Mouse (Mus musculus) cerebellum, adult 9-11 months (tissue): Measurements from ENCODE around the gene Abca2.

Experiments
- DNase-seq: peaks from one replicate; pipeline ENCODE4 v3.0.0; 2022

Gene Abca2

DNA sequence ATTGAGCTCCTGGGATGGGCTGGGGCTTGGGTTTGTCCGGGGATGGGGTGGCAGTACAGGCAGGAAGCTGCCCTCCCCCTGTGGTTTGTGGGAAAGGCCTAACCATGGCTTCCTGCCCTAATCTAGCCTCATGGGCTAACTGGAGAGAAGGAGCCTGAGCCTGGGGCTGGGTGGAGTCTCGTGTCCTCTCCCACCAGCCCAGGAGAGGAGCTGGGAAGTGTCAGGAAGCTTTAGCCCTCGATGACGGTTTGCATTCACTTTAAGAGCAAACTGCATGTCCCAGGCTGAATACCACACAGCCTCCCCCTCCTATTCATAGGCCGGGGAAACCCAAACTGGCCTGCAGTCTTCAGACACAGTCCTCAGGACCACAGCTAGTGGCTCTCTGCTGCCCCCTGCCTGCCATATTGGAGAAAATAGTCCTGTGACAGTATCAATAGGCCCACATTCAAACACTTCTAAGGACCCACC is 1.7 kb upstream of the Abca2 start:
- DNase-seq, result peak; percentile 78

GRCm38 (mm10) chr2:25427256-25427655 is 1.2 kb upstream of the Abca2 start:
- DNase-seq, result peak; percentile 58

GRCm38 (mm10) chr2:25429435-25430180 is 1.1 kb downstream of the Abca2 start:
- DNase-seq, result peak; percentile 84

DNA sequence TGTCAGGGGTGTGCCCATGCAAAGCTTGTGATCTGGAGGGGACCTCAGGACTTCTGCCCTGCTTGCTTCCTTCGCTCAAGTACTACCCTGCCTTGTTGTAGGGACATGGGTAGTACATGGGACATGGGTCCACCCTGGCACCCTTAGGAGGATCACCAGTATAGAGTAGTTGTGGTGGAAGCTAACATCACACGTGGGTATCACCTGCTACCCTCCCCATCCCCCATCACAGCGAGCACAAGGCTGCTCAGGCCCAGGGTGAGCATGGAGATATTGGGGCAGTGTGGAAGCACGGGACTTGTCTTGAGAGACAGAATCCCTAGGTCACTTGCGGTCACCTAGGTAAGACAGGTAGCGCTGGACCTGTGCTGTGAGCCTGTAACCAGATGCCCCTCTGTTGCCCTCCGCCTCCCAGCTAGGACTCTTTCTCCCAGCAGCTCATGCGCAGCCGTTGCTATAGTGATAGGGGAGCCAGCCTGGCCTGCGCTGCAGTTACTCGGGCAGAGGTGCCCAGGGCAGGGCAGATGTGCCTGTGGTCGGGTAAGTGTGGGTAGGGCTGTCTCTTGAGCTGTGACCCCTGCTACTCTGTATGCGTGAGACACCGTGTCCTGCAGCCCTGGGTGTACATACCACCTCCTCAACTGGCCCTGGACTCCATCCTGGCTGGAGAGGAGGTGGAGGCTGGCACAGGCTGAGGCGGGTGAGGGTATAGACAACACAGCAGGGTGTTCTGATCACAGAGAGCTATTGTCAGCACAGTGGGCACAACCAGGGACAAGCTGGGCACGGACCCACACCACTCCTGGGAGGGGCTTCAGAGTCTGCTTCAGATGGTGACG is 2.1 kb downstream of the Abca2 start:
- DNase-seq, result peak; percentile 75

- peak; percentile 67 for DNase-seq
Measured at GRCm38 (mm10) chr2:25431308-25431855, 2.9 kb downstream of the Abca2 start.

DNA sequence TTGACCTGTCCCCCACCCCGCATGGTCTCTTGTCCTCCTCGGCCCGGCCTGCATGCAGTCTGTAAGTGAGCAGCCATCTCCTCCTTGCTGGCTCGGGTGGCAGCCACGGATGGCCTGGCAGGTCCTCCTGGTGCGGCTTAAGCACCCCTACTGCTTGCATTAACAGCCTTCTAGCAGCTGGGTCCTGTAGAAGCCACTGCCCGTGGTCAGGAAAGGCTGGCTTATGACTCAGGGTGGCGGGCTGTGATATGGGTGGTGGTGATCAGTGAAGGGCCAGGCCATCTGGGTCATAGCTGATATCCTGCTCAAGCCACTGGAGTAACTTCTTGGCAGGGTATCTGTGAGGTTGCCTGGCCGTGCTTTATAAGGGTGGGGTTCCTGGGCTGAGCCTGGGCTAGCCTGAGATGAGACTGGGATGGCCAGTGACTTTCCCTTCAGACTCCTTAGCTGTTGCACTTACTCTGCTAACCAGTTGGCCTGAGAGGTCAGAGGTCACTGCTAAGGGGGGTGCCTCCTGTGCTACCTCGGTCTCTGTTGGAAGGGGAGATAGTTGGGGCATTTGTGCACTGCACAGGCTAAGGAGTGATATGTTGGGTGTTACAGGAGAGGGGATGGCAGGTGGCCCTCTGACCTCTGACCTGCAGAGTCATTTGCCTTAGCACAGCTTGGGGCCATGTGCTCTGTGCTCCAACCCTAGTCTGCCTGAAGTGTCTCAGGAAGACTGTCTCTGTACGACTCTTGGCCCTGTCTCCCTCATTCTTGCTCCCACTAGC is 4.0 kb downstream of the Abca2 start:
- DNase-seq, result peak; percentile 70

DNA sequence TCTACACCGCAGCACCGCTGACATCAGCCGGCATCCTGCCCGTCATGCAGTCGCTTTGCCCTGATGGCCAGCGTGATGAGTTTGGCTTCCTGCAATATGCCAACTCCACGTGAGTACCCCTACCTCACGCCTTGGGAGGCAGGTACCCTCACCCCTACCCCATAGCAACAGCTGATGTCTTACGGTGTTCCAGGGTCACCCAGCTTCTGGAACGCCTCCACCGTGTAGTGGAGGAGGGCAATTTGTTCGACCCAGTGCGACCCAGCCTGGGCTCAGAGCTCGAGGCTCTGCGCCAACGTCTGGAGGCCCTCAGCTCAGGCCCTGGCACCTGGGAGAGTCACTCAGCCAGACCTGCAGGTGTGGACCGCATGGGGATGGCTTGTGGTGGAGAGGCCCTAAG is 4.6 kb downstream of the Abca2 start:
- DNase-seq, result peak; percentile 70

DNA sequence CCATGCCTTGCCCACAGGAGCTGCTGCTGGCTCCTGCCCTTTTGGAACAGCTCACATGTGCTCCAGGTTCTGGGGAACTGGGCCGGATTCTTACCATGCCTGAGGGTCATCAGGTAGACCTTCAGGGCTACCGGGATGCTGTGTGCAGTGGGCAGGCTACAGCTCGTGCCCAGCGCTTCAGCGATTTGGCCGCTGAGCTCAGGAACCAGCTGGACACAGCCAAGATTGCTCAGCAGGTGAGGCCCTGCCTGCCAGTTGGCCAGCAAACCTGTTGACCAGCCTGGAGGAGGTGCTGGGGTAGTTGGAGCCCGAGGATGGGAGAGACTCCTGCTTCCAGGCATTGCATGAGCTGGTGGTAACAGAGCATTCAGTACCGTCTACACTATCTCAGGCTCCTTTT is 5.8 kb downstream of the Abca2 start:
- DNase-seq, result peak; percentile 98

- peak; percentile 60 for DNase-seq
Measured at GRCm38 (mm10) chr2:25436286-25436820, 7.8 kb downstream of the Abca2 start.

DNA sequence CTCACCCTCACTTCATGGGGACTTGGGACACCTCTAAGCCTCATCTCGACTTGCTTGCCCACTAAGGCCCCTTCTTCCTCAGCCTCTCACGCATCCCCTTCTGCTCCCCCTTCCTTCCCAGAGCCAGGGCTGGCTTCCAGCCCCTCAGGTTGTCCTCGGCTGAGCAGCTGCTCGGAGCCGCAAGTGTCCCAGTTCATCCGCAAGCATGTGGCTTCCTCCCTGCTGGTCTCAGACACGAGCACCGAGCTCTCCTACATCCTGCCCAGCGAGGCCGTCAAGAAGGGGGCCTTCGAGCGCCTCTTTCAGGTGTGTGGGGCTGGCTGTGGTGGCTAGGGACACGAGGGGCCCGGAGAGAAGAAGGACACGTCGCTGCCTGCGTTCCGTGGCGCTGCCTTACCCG is 12.6 kb downstream of the Abca2 start:
- peak; percentile 61 for DNase-seq

DNA sequence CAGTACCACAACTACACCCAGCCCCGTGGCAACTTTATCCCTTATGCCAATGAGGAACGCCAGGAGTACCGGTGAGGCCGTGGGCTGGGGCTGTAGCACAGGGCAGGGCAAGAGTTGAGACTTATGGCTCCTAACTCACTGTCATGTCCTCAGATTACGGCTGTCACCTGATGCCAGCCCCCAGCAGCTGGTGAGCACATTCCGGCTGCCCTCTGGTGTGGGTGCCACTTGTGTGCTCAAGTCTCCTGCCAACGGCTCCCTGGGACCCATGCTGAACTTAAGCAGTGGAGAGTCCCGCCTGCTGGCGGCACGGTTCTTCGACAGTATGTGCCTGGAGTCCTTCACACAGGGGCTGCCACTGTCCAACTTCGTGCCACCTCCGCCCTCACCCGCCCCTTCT is 14.2 kb downstream of the Abca2 start:
- DNase-seq, result peak; percentile 37

DNA sequence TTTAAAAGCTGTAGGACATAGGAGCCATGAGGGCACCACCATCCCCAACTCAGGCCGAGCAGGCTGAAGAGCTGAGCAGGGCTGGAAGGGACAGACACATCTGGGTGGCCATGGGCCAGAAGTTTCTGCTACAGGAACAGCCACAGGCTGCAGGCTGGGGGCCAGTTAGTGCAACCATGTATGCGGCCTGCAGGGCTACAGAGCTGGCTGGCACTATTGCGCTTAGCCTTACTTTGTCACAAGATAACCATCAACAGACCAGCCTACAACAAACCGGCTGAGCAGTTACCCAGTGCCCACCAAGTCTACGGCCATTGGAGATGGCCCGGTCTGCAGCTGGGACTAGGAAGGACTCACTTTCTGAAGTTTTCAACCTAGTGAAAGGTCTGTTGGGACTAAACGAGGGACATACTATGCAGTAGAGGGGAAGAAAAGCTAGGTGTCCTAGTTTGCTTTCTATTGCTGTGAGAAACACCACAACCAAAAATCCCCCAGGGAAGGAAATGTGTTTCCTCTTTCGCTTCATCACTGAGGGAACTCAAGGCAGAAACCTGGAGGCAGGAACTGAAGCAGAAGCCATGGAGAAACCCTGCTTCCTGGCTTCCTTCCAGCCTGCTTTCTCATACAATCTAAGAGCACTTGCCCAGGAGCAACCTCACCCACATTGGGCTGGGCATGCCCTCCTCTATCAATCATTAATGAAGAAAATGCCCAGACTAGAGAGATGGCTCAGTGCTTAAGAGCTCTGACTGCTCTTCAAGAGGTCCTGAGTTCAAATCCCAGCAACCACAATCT is 22.5 kb downstream of the Abca2 start:
- no peak for DNase-seq

DNA sequence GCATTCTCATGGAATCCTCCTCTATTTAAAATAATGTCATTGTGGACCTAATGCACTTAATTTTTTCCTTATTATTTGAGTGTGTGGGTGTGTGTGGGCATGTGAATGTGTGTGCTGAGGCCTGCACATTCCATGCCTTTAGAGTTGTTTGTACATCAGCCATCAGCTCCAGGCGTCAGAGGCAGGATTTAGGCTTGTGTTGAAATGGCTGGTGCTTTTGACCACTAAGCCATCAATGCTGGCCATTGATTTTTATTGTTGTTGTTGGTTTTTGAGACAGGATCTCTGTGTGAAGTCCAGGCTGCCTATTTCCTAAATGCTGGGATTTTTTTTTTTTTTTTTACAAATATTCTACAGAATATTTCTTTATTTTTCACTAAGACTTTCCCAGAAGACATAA is 24.4 kb downstream of the Abca2 start:
- DNase-seq, result no peak

- DNase-seq, result no peak
Measured at GRCm38 (mm10) chr2:25456205-25456953, 27.9 kb downstream of the Abca2 start, which contains the start of gene Clic3. Gene Clic3 (plus strand): TSS chr2:25456838.

GRCm38 (mm10) chr2:25457022-25457896 is 28.8 kb downstream of the Abca2 start:
- peak; percentile 74 for DNase-seq

DNA sequence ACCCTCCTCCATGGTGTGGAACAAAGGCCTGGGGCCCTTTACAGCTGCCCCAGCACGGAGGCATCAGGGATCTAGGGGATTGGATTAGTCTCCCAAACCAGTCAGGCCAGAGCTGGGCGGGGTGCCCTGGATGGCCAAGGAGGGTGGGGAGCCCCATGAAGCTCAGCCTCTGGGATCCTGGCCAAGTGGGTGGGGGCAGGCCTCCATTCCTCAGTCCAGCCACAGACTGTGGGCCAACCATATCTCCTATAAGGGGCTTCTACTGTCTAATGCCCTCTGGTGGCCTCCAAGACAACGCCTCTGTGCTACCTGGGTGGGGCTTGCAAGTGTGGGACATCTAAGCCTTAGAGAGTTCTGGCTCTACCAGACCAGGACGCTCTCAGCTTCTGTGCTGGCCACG is 30.4 kb downstream of the Abca2 start:
- peak; percentile 73 for DNase-seq

DNA sequence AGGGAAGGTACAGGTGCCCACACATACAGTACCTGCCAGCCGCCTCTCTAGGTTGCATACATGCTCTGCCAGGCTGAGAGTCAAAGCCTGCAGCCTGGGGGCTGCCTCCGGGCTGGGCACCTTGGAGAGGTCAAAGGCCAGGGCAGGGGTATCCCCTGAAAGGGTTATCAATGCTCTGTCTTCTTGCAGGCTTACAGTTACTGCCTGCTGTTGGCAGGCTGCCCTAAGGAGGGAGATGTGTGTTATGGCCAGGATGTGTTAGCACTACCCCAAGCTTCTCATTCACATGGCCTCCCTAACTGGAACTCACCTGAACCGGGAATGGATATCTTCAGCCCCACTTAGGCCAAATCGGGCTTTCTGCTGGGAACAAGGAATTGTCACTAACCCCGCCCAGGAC is 31.6 kb downstream of the Abca2 start:
- peak; percentile 84 for DNase-seq

- peak; percentile 97 for DNase-seq
Measured at GRCm38 (mm10) chr2:25460551-25461309, 32.2 kb downstream of the Abca2 start, which contains the start of gene Paxx. Gene Paxx (minus strand): TSS chr2:25461094.

- peak; percentile 67 for DNase-seq
Measured at GRCm38 (mm10) chr2:25461407-25461806, 32.9 kb downstream of the Abca2 start.
